Mouse (Mus musculus) kidney, postnatal 0 days (tissue): ENCODE results near the gene Ifitm6. TPM values are rescaled to one million over a fixed set of nuclear protein-coding genes. Genes with fewer than 3 reads are reported as not detected.
A peak's percentile ranks its signal among the peaks of the same experiment; 100 is the strongest.

ENCODE experiments used
- ATAC-seq: fragments of 200-750 bp; cut with Nextera tagmentation; replicated peaks from 2 replicates; pipeline ENCODE4 v1.8.0; 2017; ENCODE audit warnings: low read depth, moderate number of reproducible peaks, moderate TSS enrichment, moderate library complexity; ENCODE audit not compliant: low FRiP score
- DNase-seq: peaks from one replicate; pipeline ENCODE4 v3.0.0-alpha.2; 2016; ENCODE audit warnings: low spot score
- H3K27ac ChIP-seq: fragments of 300-500 bp; sonication (generic); 2 replicates; pipeline ENCODE4 v1.5.1; 2014; ENCODE audit warnings: mild to moderate bottlenecking
- H3K27me3 ChIP-seq: fragments of 300-500 bp; sonication (generic); 2 replicates; pipeline ENCODE4 v1.6.1; 2014; ENCODE audit warnings: low read length, mixed read lengths; ENCODE audit not compliant: insufficient read depth
- H3K36me3 ChIP-seq: fragments of 300-500 bp; sonication (generic); 2 replicates; pipeline ENCODE4 v1.6.1; 2014; ENCODE audit warnings: low read length, mixed read lengths; ENCODE audit not compliant: insufficient read depth
- H3K4me1 ChIP-seq: fragments of 300-500 bp; sonication (generic); replicated peaks from 2 replicates; pipeline ENCODE4 v1.6.1; 2014; ENCODE audit warnings: antibody characterized with exemption, low read length, mixed read lengths; ENCODE audit not compliant: insufficient read depth
- H3K4me2 ChIP-seq: fragments of 300-500 bp; sonication (generic); 2 replicates; pipeline ENCODE4 v1.6.1; 2014; ENCODE audit warnings: mild to moderate bottlenecking, low read length, moderate library complexity, mixed read lengths
- H3K4me3 ChIP-seq: fragments of 300-500 bp; sonication (generic); replicated peaks from 2 replicates; pipeline ENCODE4 v1.5.1; 2014; ENCODE audit warnings: low read depth, low read length
- H3K9ac ChIP-seq: fragments of 300-500 bp; sonication (generic); 2 replicates; pipeline ENCODE4 v1.6.1; 2014; ENCODE audit warnings: low read depth, low read length
- H3K9me3 ChIP-seq: fragments of 300-500 bp; sonication (generic); replicated peaks from 2 replicates; pipeline ENCODE4 v1.6.1; 2016; ENCODE audit warnings: low read length, inconsistent platforms, mixed read lengths
- CTCF ChIP-seq: IDR thresholded peaks from 2 replicates; pipeline ENCODE4 v1.5.1; 2016; ENCODE audit warnings: antibody characterized with exemption, low read depth, mild to moderate bottlenecking, moderate library complexity
- WGBS: fragments of 180-500 bp; shearing (Covaris S2); extraction: QIAGEN DNeasy Blood & Tissue Kit; methylation state at CpG from one replicate; pipeline ENCODE4 v1.1.7; 2014; 5-methylcytosine and 5-hydroxymethylcytosine counted together
- polyA plus RNA-seq: library from polyadenylated mRNA; unstranded; fragments of >200 nt; fragmentation: Nextera tagmentation; extraction: Ambion mirVana; gene quantifications from 2 replicates; pipeline ENCODE4 v1.2.1, GENCODE M21; 2015

The Ifitm6 gene
- polyA plus RNA-seq, 1 experiment from 2014 or later = 1.1 TPM

- WGBS = 84% methylated on average over 7 of the region's 7 CpGs
- no peaks in the 10 kb centered on the region for H3K27me3 ChIP-seq
- H3K4me3 ChIP-seq = no peak overlapping the region
- no peaks in the 10 kb centered on the region for H3K9me3 ChIP-seq
- no peak for TF ChIP-seq CTCF
- no peak overlapping the region for H3K4me2 ChIP-seq
- H3K4me1 ChIP-seq = peaks cover 12% of the 10 kb centered on the region
- DNase-seq = no peak
- ATAC-seq = no peak
- H3K9ac ChIP-seq = peak overlapping the region; percentile 68
- H3K27ac ChIP-seq = peak overlapping the region; percentile 87
- no peaks in the 10 kb centered on the region for H3K36me3 ChIP-seq
Measured at GRCm38 (mm10) chr7:141011238-141011770, 6.4 kb downstream of the Ifitm6 start.

GRCm38 (mm10) chr7:141010593-141010992 is 7.1 kb downstream of the Ifitm6 start, which contains the start of gene Ifitm3:
TSS of gene Ifitm3 (minus strand) at chr7:141010770.
- H3K27me3 ChIP-seq = no peaks in the 10 kb centered on the region
- H3K4me1 ChIP-seq = peaks cover 12% of the 10 kb centered on the region
- no peak for TF ChIP-seq CTCF
- H3K4me2 ChIP-seq = peak within 1 kb of the TSS; percentile 60
- no peaks in the 10 kb centered on the region for H3K9me3 ChIP-seq
- H3K27ac ChIP-seq = peak within 1 kb of the TSS; percentile 87
- no peaks in the 10 kb centered on the region for H3K36me3 ChIP-seq
- peak within 1 kb of the TSS; percentile 68 for H3K9ac ChIP-seq
- WGBS = 1% methylated on average over 10 of the region's 10 CpGs
- peak; percentile 44 for ATAC-seq
- peak within 1 kb of the TSS; percentile 50 for H3K4me3 ChIP-seq
- DNase-seq = peak; percentile 94

GRCm38 (mm10) chr7:141009665-141010064 is 8.1 kb downstream of the Ifitm6 start:
- ATAC-seq = no peak
- H3K27ac ChIP-seq = peak overlapping the region; percentile 87; the same call in 1 of the 2 replicates
- WGBS = 76% methylated on average over 9 of the region's 9 CpGs

GRCm38 (mm10) chr7:141008938-141009660 is 8.6 kb downstream of the Ifitm6 start:
- peak overlapping the region; percentile 68; the same call in 1 of the 2 replicates for H3K9ac ChIP-seq
- WGBS = 7% methylated on average over 20 of the region's 20 CpGs
- no peaks in the 10 kb centered on the region for H3K9me3 ChIP-seq
- H3K4me3 ChIP-seq = peak overlapping the region; percentile 50
- no peak overlapping the region for H3K27ac ChIP-seq
- DNase-seq (peak; percentile 94), ATAC-seq (peak; percentile 85)
- H3K4me1 ChIP-seq = peaks cover 12% of the 10 kb centered on the region
- H3K4me2 ChIP-seq = peak overlapping the region; percentile 60
- peak; percentile 87 for TF ChIP-seq CTCF
- no peaks in the 10 kb centered on the region for H3K36me3 ChIP-seq
- H3K27me3 ChIP-seq = no peaks in the 10 kb centered on the region

More at GRCm38 (mm10) chr7:141009665-141010064, 8.1 kb downstream of the Ifitm6 start:
- no peak for DNase-seq
- Histone ChIP-seq H3K9me3 (no peaks in the 10 kb centered on the region), H3K4me3 (peak overlapping the region; percentile 50), H3K36me3 (no peaks in the 10 kb centered on the region), H3K27me3 (no peaks in the 10 kb centered on the region), H3K4me1 (peaks cover 12% of the 10 kb centered on the region), H3K9ac (peak overlapping the region; percentile 68), H3K4me2 (peak overlapping the region; percentile 60)
- TF ChIP-seq CTCF = no peak

- no peaks in the 10 kb centered on the region for H3K27me3 ChIP-seq
- H3K4me1 ChIP-seq = peaks cover 12% of the 10 kb centered on the region
- no peak overlapping the region for H3K27ac ChIP-seq
- DNase-seq (peak; percentile 63), ATAC-seq (peak; percentile 16; the same call in 1 of the 2 replicates)
- WGBS = 9% methylated on average over 7 of the region's 7 CpGs
- H3K9me3 ChIP-seq = no peaks in the 10 kb centered on the region
- H3K4me3 ChIP-seq = peak overlapping the region; percentile 13; the same call in 1 of the 2 replicates
- peak; percentile 59 for TF ChIP-seq CTCF
- H3K9ac ChIP-seq = no peak overlapping the region
- H3K4me2 ChIP-seq = peak overlapping the region; percentile 60
- H3K36me3 ChIP-seq = no peaks in the 10 kb centered on the region
Measured at GRCm38 (mm10) chr7:141008312-141008761, 9.4 kb downstream of the Ifitm6 start.

- no peaks in the 10 kb centered on the region for H3K36me3 ChIP-seq
- H3K27ac ChIP-seq = no peak overlapping the region
- no peak for DNase-seq
- WGBS = 76% methylated on average over 5 of the region's 5 CpGs
- no peaks in the 10 kb centered on the region for H3K9me3 ChIP-seq
- no peak overlapping the region for H3K9ac ChIP-seq
- H3K27me3 ChIP-seq = no peaks in the 10 kb centered on the region
- no peak for ATAC-seq
- TF ChIP-seq CTCF = no peak
- H3K4me3 ChIP-seq = no peak overlapping the region
- H3K4me2 ChIP-seq = no peak overlapping the region
- H3K4me1 ChIP-seq = peaks cover 12% of the 10 kb centered on the region
Measured at GRCm38 (mm10) chr7:141006914-141007313, 10.8 kb downstream of the Ifitm6 start.
